Mouse (Mus musculus): ENCODE measurements around the gene Fxn. TPM values are rescaled to one million over a fixed set of nuclear protein-coding genes. Genes with fewer than 3 reads are reported as not detected.

Gene Fxn
- polyA plus RNA-seq, 1 experiment = not detected

- H3K27ac ChIP-seq (ENCODE audit: insufficient read depth, low read depth, low read length) = no peak overlapping the region
- TF ChIP-seq CTCF (IDR thresholded peaks at IDR 0.05; ENCODE audit: insufficient read depth, low read depth, low read length) = no peak
- TF ChIP-seq POLR2A (IDR thresholded peaks at IDR 0.05; ENCODE audit: insufficient read depth, low read depth, low read length) = no peak
- no peak overlapping the region for H3K4me3 ChIP-seq (ENCODE audit: insufficient read depth, low read depth, low read length)
- WGBS = 95% methylated on average over 14 of the region's 14 CpGs
- H3K4me1 ChIP-seq (ENCODE audit: control insufficient read depth, insufficient read depth, low read length) = no peaks in the 10 kb centered on the region
Measured at GRCm38 (mm10) chr19:24262736-24263135, 17.7 kb downstream of the Fxn start.

GRCm38 (mm10) chr19:24259390-24260351 is 20.7 kb downstream of the Fxn start:
- no peak overlapping the region for H3K27ac ChIP-seq (ENCODE audit: insufficient read depth, low read depth, low read length)
- no peak for TF ChIP-seq CTCF (IDR thresholded peaks at IDR 0.05; ENCODE audit: insufficient read depth, low read depth, low read length)
- no peak for TF ChIP-seq POLR2A (IDR thresholded peaks at IDR 0.05; ENCODE audit: insufficient read depth, low read depth, low read length)
- WGBS = 54% methylated on average over 12 of the region's 12 CpGs

GRCm38 (mm10) chr19:24258368-24258767 is 22.0 kb downstream of the Fxn start:
- Histone ChIP-seq H3K4me1 (ENCODE audit: control insufficient read depth, insufficient read depth, low read length) (0 out of 2 replicates have a peak, but pooled peaks cover 3% of the 10 kb centered on the region), H3K4me3 (ENCODE audit: insufficient read depth, low read depth, low read length) (no peak overlapping the region), H3K27ac (ENCODE audit: insufficient read depth, low read depth, low read length) (no peak overlapping the region)
- TF ChIP-seq POLR2A (IDR thresholded peaks at IDR 0.05; ENCODE audit: insufficient read depth, low read depth, low read length) (no peak), CTCF (IDR thresholded peaks at IDR 0.05; ENCODE audit: insufficient read depth, low read depth, low read length) (no peak)
- 89% methylated on average over 5 of the region's 5 CpGs for WGBS

More at GRCm38 (mm10) chr19:24259390-24260351, 20.7 kb downstream of the Fxn start:
- H3K4me3 ChIP-seq (ENCODE audit: insufficient read depth, low read depth, low read length) = no peak overlapping the region
- H3K4me1 ChIP-seq (ENCODE audit: control insufficient read depth, insufficient read depth, low read length) = no peaks in the 10 kb centered on the region

GRCm38 (mm10) chr19:24257962-24258361 is 22.4 kb downstream of the Fxn start:
- Histone ChIP-seq H3K4me1 (ENCODE audit: control insufficient read depth, insufficient read depth, low read length) (0 out of 2 replicates have a peak, but pooled peaks cover 3% of the 10 kb centered on the region), H3K27ac (ENCODE audit: insufficient read depth, low read depth, low read length) (no peak overlapping the region), H3K4me3 (ENCODE audit: insufficient read depth, low read depth, low read length) (no peak overlapping the region)
- TF ChIP-seq CTCF (IDR thresholded peaks at IDR 0.05; ENCODE audit: insufficient read depth, low read depth, low read length) (no peak), POLR2A (IDR thresholded peaks at IDR 0.05; ENCODE audit: insufficient read depth, low read depth, low read length) (no peak)
- 95% methylated on average over 6 of the region's 6 CpGs for WGBS

- Histone ChIP-seq H3K27ac (ENCODE audit: insufficient read depth, low read depth, low read length) (no peak overlapping the region), H3K4me3 (ENCODE audit: insufficient read depth, low read depth, low read length) (no peak overlapping the region), H3K4me1 (ENCODE audit: control insufficient read depth, insufficient read depth, low read length) (peaks cover 8% of the 10 kb centered on the region)
- no peak for TF ChIP-seq POLR2A (IDR thresholded peaks at IDR 0.05; ENCODE audit: insufficient read depth, low read depth, low read length)
- no peak for TF ChIP-seq CTCF (IDR thresholded peaks at IDR 0.05; ENCODE audit: insufficient read depth, low read depth, low read length)
- WGBS = 40% methylated on average over 9 of the region's 9 CpGs
Measured at GRCm38 (mm10) chr19:24253657-24254260, 26.6 kb downstream of the Fxn start.

- WGBS = 22% methylated on average over 6 of the region's 6 CpGs
- TF ChIP-seq POLR2A (IDR thresholded peaks at IDR 0.05; ENCODE audit: insufficient read depth, low read depth, low read length) = no peak
- no peak for TF ChIP-seq CTCF (IDR thresholded peaks at IDR 0.05; ENCODE audit: insufficient read depth, low read depth, low read length)
- Histone ChIP-seq H3K4me1 (ENCODE audit: control insufficient read depth, insufficient read depth, low read length) (peaks cover 8% of the 10 kb centered on the region), H3K4me3 (ENCODE audit: insufficient read depth, low read depth, low read length) (no peak overlapping the region), H3K27ac (ENCODE audit: insufficient read depth, low read depth, low read length) (no peak overlapping the region)
Measured at GRCm38 (mm10) chr19:24251869-24252268, 28.5 kb downstream of the Fxn start.

- H3K4me1 ChIP-seq (ENCODE audit: control insufficient read depth, insufficient read depth, low read length) = no peaks in the 10 kb centered on the region
- TF ChIP-seq POLR2A (IDR thresholded peaks at IDR 0.05; ENCODE audit: insufficient read depth, low read depth, low read length) (no peak), CTCF (IDR thresholded peaks at IDR 0.05; ENCODE audit: insufficient read depth, low read depth, low read length) (no peak)
- no peak overlapping the region for H3K27ac ChIP-seq (ENCODE audit: insufficient read depth, low read depth, low read length)
- no peak overlapping the region for H3K4me3 ChIP-seq (ENCODE audit: insufficient read depth, low read depth, low read length)
- WGBS = 88% methylated on average over 6 of the region's 6 CpGs
Measured at GRCm38 (mm10) chr19:24243340-24243739, 37.1 kb downstream of the Fxn start.

- Histone ChIP-seq H3K27ac (ENCODE audit: insufficient read depth, low read depth, low read length) (no peak overlapping the region), H3K4me3 (ENCODE audit: insufficient read depth, low read depth, low read length) (no peak overlapping the region), H3K4me1 (ENCODE audit: control insufficient read depth, insufficient read depth, low read length) (no peaks in the 10 kb centered on the region)
- WGBS = 56% methylated on average over 14 of the region's 14 CpGs
- TF ChIP-seq CTCF (IDR thresholded peaks at IDR 0.05; ENCODE audit: insufficient read depth, low read depth, low read length) (no peak), POLR2A (IDR thresholded peaks at IDR 0.05; ENCODE audit: insufficient read depth, low read depth, low read length) (no peak)
Measured at GRCm38 (mm10) chr19:24241799-24242546, 38.4 kb downstream of the Fxn start.

Data from olfactory bulb, adult 2 months (tissue).